Mouse (Mus musculus) stomach, embryonic 16.5 days (tissue): ENCODE results near the gene Aebp1. TPM values are rescaled to one million over a fixed set of nuclear protein-coding genes. Genes with fewer than 3 reads are reported as not detected.
A peak's percentile ranks its signal among the peaks of the same experiment; 100 is the strongest.

Experiments used
- ATAC-seq: fragments of 200-750 bp; cut with Nextera tagmentation; 2 replicates; pipeline ENCODE4 v1.8.0; 2017; ENCODE audit warnings: moderate number of reproducible peaks, moderate TSS enrichment; ENCODE audit not compliant: insufficient read depth, low FRiP score
- H3K27ac ChIP-seq: fragments of 300-500 bp; sonication (generic); 2 replicates; pipeline ENCODE4 v1.5.1; 2014; ENCODE audit warnings: low read length
- H3K27me3 ChIP-seq: fragments of 300-500 bp; sonication (generic); 2 replicates; pipeline ENCODE4 v1.6.1; 2014; ENCODE audit warnings: low read length, control low read depth, mixed read lengths; ENCODE audit not compliant: control insufficient read depth, insufficient read depth
- H3K36me3 ChIP-seq: fragments of 300-500 bp; sonication (generic); 2 replicates; pipeline ENCODE4 v1.6.1; 2014; ENCODE audit warnings: low read length; ENCODE audit not compliant: control insufficient read depth, insufficient read depth
- H3K4me1 ChIP-seq: fragments of 300-500 bp; sonication (generic); 2 replicates; pipeline ENCODE4 v1.6.1; 2014; ENCODE audit warnings: low read length, control low read depth, mixed read lengths; ENCODE audit not compliant: control insufficient read depth, insufficient read depth
- H3K4me2 ChIP-seq: fragments of 300-500 bp; sonication (generic); 2 replicates; pipeline ENCODE4 v1.6.1; 2014; ENCODE audit warnings: low read depth, low read length, mixed read lengths
- H3K4me3 ChIP-seq: fragments of 300-500 bp; sonication (generic); replicated peaks from 2 replicates; pipeline ENCODE4 v1.5.1; 2014; ENCODE audit warnings: mild to moderate bottlenecking, low read length
- H3K9ac ChIP-seq: fragments of 300-500 bp; sonication (generic); 2 replicates; pipeline ENCODE4 v1.6.1; 2014; ENCODE audit warnings: low read length
- H3K9me3 ChIP-seq: fragments of 300-500 bp; sonication (generic); replicated peaks from 2 replicates; pipeline ENCODE4 v1.6.1; 2016; ENCODE audit warnings: low read length, control low read depth; ENCODE audit not compliant: control insufficient read depth
- WGBS: fragments of 180-500 bp; shearing (Covaris S2); extraction: QIAGEN DNeasy Blood & Tissue Kit; methylation state at CpG from one replicate; pipeline ENCODE4 v1.1.7; 2014; 5-methylcytosine and 5-hydroxymethylcytosine counted together
- polyA plus RNA-seq: library from polyadenylated mRNA; unstranded; fragments of >200 nt; fragmentation: Nextera tagmentation; extraction: Ambion mirVana; gene quantifications from 2 replicates; pipeline ENCODE4 v1.2.1, GENCODE M21; 2015

The Aebp1 gene
- polyA plus RNA-seq, 1 experiment from 2014 or later, result 50.6 TPM

GRCm38 (mm10) chr11:5916178-5916548 is 54.4 kb downstream of the Aebp1 start:
- H3K36me3 ChIP-seq, result no peaks in the 10 kb centered on the region
- no peak overlapping the region for H3K4me2 ChIP-seq
- H3K27ac ChIP-seq, result no peak overlapping the region
- ATAC-seq, result no peak
- no peaks in the 10 kb centered on the region for H3K27me3 ChIP-seq
- 72% methylated on average over 8 of the region's 8 CpGs for WGBS
- H3K9me3 ChIP-seq, result no peaks in the 10 kb centered on the region
- H3K9ac ChIP-seq, result no peak overlapping the region
- no peaks in the 10 kb centered on the region for H3K4me1 ChIP-seq
- no peak overlapping the region for H3K4me3 ChIP-seq

GRCm38 (mm10) chr11:5918111-5918510 is 56.4 kb downstream of the Aebp1 start:
- H3K36me3 ChIP-seq, result no peaks in the 10 kb centered on the region
- no peaks in the 10 kb centered on the region for H3K9me3 ChIP-seq
- H3K9ac ChIP-seq, result no peak overlapping the region
- H3K4me2 ChIP-seq, result no peak overlapping the region
- no peak overlapping the region for H3K27ac ChIP-seq
- ATAC-seq, result no peak
- H3K27me3 ChIP-seq, result no peaks in the 10 kb centered on the region
- no peaks in the 10 kb centered on the region for H3K4me1 ChIP-seq
- no peak overlapping the region for H3K4me3 ChIP-seq
- 58% methylated on average over 2 of the region's 2 CpGs for WGBS

- H3K4me1 ChIP-seq, result no peaks in the 10 kb centered on the region
- H3K36me3 ChIP-seq, result no peaks in the 10 kb centered on the region
- H3K9me3 ChIP-seq, result no peaks in the 10 kb centered on the region
- H3K4me2 ChIP-seq, result no peak overlapping the region
- H3K9ac ChIP-seq, result no peak overlapping the region
- H3K4me3 ChIP-seq, result no peak overlapping the region
- 89% methylated on average over 4 of the region's 4 CpGs for WGBS
- no peaks in the 10 kb centered on the region for H3K27me3 ChIP-seq
- H3K27ac ChIP-seq, result no peak overlapping the region
- no peak for ATAC-seq
These were observed 57.9 kb downstream of the Aebp1 start for GRCm38 (mm10) chr11:5919606-5920005.

- H3K27ac ChIP-seq, result no peak overlapping the region
- 43% methylated on average over 17 of the region's 17 CpGs for WGBS
- no peak overlapping the region for H3K4me3 ChIP-seq
- H3K9ac ChIP-seq, result no peak overlapping the region
- H3K36me3 ChIP-seq, result no peaks in the 10 kb centered on the region
- H3K27me3 ChIP-seq, result no peaks in the 10 kb centered on the region
- H3K4me1 ChIP-seq, result no peaks in the 10 kb centered on the region
- ATAC-seq, result peak; percentile 53
- H3K9me3 ChIP-seq, result no peaks in the 10 kb centered on the region
- peak overlapping the region; percentile 28 for H3K4me2 ChIP-seq
These were observed 58.7 kb downstream of the Aebp1 start for GRCm38 (mm10) chr11:5920323-5920960.

Other genes starting within 250 kb of the Aebp1 start
- 191 and 192 TPM in 2 replicates for gene Mrps24, start 146.3 kb upstream of the Aebp1 start, polyA plus RNA-seq
- gene Urgcp, start 99.6 kb upstream of the Aebp1 start, polyA plus RNA-seq, result 24.9 and 25.3 TPM in 2 replicates
- 113 and 124 TPM in 2 replicates for gene Dbnl, start 73.5 kb upstream of the Aebp1 start, polyA plus RNA-seq
- 5.4 and 78.0 TPM in 2 replicates for gene Pgam2, start 58.2 kb upstream of the Aebp1 start, polyA plus RNA-seq
- gene Polm, start 23.9 kb upstream of the Aebp1 start, polyA plus RNA-seq, result 9.6 and 10.1 TPM in 2 replicates
- gene Pold2, start 16.3 kb downstream of the Aebp1 start, polyA plus RNA-seq, result 112 and 116 TPM in 2 replicates
- gene Myl7, start 36.8 kb downstream of the Aebp1 start, polyA plus RNA-seq, result 32.4 and 43.0 TPM in 2 replicates
- gene Gck, start 88.1 kb downstream of the Aebp1 start, polyA plus RNA-seq, result 3.5 and 3.6 TPM in 2 replicates
- 56.2 and 58.1 TPM in 2 replicates for gene Ykt6, start 93.7 kb downstream of the Aebp1 start, polyA plus RNA-seq
- gene Camk2b, start 204.4 kb downstream of the Aebp1 start, polyA plus RNA-seq, result 4.5 and 6.0 TPM in 2 replicates